In the genomic region with DNA sequence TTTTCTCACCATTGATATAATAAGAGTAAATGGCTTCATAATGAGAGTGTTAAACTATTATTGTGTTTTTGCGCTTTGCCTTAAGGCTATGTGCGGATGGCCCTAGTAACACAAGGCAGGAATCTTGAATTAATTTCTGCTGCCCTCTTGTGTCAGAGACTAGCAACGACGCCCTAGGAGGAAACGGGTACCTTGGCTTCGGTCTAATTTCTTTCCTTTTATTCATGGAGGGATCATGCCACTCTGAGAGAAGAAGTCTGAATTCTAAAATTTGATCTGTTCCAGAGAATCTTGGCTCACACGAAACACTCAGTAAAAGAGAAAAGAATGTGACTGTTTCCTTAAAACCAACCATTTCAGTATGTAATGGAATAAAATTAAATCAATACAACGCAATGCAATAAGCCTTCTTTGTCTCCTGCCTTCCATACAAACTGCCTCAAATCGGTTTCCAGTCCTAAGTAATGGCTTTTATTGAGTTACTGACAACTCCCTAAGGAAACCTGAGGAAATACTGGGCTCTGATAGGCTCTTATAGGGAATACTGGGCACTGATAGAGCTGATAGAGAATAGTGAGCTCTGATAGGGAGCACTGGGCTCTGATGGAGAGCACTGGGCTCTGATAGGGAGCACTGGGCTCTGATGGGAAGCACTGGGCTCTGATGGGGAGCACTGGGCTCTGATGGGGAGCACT, we compare ENCODE assay signal across 8 mouse cellular contexts.
DNase-seq lines count a peak whose midpoint lies in the region; ATAC-seq lines count a peak whose summit lies in the region.

No protein-coding gene starts in this region.

- no peak for ATAC-seq in heart, embryonic 12.5 days (ENCODE audit: insufficient number of reproducible peaks, low FRiP score)
- ATAC-seq in embryonic facial prominence, embryonic 15.5 days (ENCODE audit: insufficient number of reproducible peaks, low FRiP score, low TSS enrichment, low read depth): no peak
- ATAC-seq in hindbrain, embryonic 12.5 days (ENCODE audit: low FRiP score): peak; percentile 92
- peak; percentile 94 for ATAC-seq in megakaryocyte progenitor cell, adult 5-6 weeks (replicated peaks; ENCODE audit: poor library complexity)

- H3K9ac ChIP-seq in heart, embryonic 12.5 days: no peak overlapping the region
- H3K9ac ChIP-seq in embryonic facial prominence, embryonic 15.5 days: no peak overlapping the region
- H3K9ac ChIP-seq in hindbrain, embryonic 12.5 days: no peak overlapping the region

- peak; percentile 2 to 22 for DNase-seq in heart, adult 9 months (ENCODE audit: low spot score in 2 of 2)
- peak; percentile 10 to 45 for DNase-seq in adrenal gland, postnatal 36 days
- peak; percentile 59 for DNase-seq in layer of hippocampus, adult 9-10 months (ENCODE audit: low spot score)
- DNase-seq in right cerebral cortex, postnatal 36 days (ENCODE audit: low spot score in 2 of 2): peak; percentile 25 to 27

- H3K4me3 ChIP-seq in heart, embryonic 12.5 days: no peak overlapping the region
- no peak overlapping the region for H3K4me3 ChIP-seq in embryonic facial prominence, embryonic 15.5 days (replicated peaks)
- no peak overlapping the region for H3K4me3 ChIP-seq in hindbrain, embryonic 12.5 days

- H3K9me3 ChIP-seq in heart, embryonic 12.5 days (replicated peaks): no peaks in the 10 kb centered on the region
- H3K9me3 ChIP-seq in embryonic facial prominence, embryonic 15.5 days (replicated peaks): no peaks in the 10 kb centered on the region
- no peaks in the 10 kb centered on the region for H3K9me3 ChIP-seq in hindbrain, embryonic 12.5 days (replicated peaks)

- H3K27ac ChIP-seq in heart, embryonic 12.5 days (ENCODE audit: poor library complexity, severe bottlenecking): no peak overlapping the region
- peak overlapping the region; percentile 55; the same call in 1 of the 2 replicates for H3K27ac ChIP-seq in embryonic facial prominence, embryonic 15.5 days (replicated peaks)
- no peak overlapping the region for H3K27ac ChIP-seq in hindbrain, embryonic 12.5 days

- H3K36me3 ChIP-seq in heart, embryonic 12.5 days: no peaks in the 10 kb centered on the region
- no peaks in the 10 kb centered on the region for H3K36me3 ChIP-seq in embryonic facial prominence, embryonic 15.5 days
- no peaks in the 10 kb centered on the region for H3K36me3 ChIP-seq in hindbrain, embryonic 12.5 days

- H3K4me1 ChIP-seq in heart, embryonic 12.5 days (replicated peaks): no peaks in the 10 kb centered on the region
- H3K4me1 ChIP-seq in embryonic facial prominence, embryonic 15.5 days: no peaks in the 10 kb centered on the region
- no peaks in the 10 kb centered on the region for H3K4me1 ChIP-seq in hindbrain, embryonic 12.5 days

- no peak overlapping the region for H3K4me2 ChIP-seq in heart, embryonic 12.5 days
- H3K4me2 ChIP-seq in embryonic facial prominence, embryonic 15.5 days (replicated peaks): no peak overlapping the region
- no peak overlapping the region for H3K4me2 ChIP-seq in hindbrain, embryonic 12.5 days (replicated peaks)

- 26% methylated on average over 9 of the region's 9 CpGs for WGBS in heart, embryonic 12.5 days
- WGBS in embryonic facial prominence, embryonic 15.5 days: 14% methylated on average over 9 of the region's 9 CpGs
- WGBS in hindbrain, embryonic 12.5 days: 19% methylated on average over 9 of the region's 9 CpGs

- no peaks in the 10 kb centered on the region for H3K27me3 ChIP-seq in heart, embryonic 12.5 days (replicated peaks)
- 0 out of 2 replicates have a peak, but pooled peaks cover 3% of the 10 kb centered on the region for H3K27me3 ChIP-seq in embryonic facial prominence, embryonic 15.5 days
- H3K27me3 ChIP-seq in hindbrain, embryonic 12.5 days: 0 out of 2 replicates have a peak, but pooled peaks cover 3% of the 10 kb centered on the region

Comparison
In these comparisons a context has a peak if more than half of its experiments do, and no peak if none do; other contexts are left out.
1. ATAC-seq: peak in hindbrain, embryonic 12.5 days (single experiment) and megakaryocyte progenitor cell, adult 5-6 weeks (single experiment); none in heart, embryonic 12.5 days (single experiment) and embryonic facial prominence, embryonic 15.5 days (single experiment).
2. Peak in every context shown above with its lines, with median percentiles within 50 percentile points of each other: DNase-seq.